Mouse (Mus musculus) bone marrow, adult 2 months (tissue): Measurements from ENCODE around the gene Tyw5.

Experiments
- CTCF ChIP-seq: fragments of 200-500 bp; IDR thresholded peaks from 2 replicates; pipeline ENCODE4 v1.5.1; 2011; ENCODE audit warnings: low read length, control low read depth; ENCODE audit not compliant: control insufficient read depth, insufficient read depth
- POLR2A ChIP-seq: fragments of 200-500 bp; IDR thresholded peaks from 2 replicates; pipeline ENCODE4 v1.6.1; 2011; ENCODE audit warnings: low read depth, mild to moderate bottlenecking, control low read depth, low read length, borderline replicate concordance; ENCODE audit not compliant: control insufficient read depth

- TF ChIP-seq POLR2A, result 0 out of 2 replicates have a peak, but pooled peaks have one; percentile 4
- no peak for TF ChIP-seq CTCF
Observed at GRCm38 (mm10) chr1:57406187-57407151, at the start of gene Tyw5, which contains the start of gene Maip1.
